Mouse (Mus musculus): Measurements from ENCODE around the gene Frmd4a. TPM values are rescaled to one million over a fixed set of nuclear protein-coding genes. Genes with fewer than 3 reads are reported as not detected.

The Frmd4a gene
- total RNA-seq (2015), result 17.1 and 18.8 TPM in 2 replicates
- total RNA-seq (2017), result 12.8 and 14.1 TPM in 2 replicates

DNA sequence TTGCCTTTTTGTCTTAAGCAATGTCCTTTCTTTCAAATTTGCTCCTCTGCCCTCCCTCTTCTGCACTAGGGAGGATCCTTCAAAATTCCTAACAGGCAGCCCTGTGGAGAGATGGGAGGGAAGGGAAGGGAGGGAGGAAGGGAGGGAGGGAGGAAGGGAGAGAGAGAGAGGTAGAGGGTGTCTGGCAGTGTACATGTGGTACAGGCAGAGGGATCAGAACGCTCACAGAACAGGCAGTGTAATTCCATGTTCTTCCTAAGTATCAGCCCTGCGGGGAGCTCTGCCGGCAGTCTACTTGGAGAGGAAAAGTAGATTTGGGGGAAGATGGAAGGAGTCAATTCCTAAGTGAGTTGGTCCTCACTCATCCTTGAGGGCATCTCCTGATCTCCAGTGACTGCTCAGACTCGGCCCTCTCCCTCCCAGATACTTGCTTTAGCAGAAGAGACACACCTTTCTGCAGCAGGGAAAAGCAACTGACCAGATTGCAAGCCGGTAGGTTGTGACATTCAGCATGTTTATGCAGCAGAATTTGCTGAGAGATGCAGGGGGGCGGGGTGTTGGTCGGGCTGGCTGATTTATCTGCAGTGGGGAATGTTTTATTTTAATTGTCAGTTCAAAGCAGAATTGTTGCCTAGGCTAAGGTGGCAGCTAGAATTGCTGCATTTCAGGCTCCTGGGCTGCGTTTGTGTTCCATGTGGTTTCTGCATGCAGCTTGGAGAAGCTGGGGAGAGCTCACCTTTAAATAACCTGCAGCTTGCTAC, at the start of gene Frmd4a:
Frmd4a (plus strand) TSS at position 190 of the 761 bp plus-strand sequence.
- ATAC-seq (ENCODE audit: poor library complexity, severe bottlenecking), result no peak

DNA sequence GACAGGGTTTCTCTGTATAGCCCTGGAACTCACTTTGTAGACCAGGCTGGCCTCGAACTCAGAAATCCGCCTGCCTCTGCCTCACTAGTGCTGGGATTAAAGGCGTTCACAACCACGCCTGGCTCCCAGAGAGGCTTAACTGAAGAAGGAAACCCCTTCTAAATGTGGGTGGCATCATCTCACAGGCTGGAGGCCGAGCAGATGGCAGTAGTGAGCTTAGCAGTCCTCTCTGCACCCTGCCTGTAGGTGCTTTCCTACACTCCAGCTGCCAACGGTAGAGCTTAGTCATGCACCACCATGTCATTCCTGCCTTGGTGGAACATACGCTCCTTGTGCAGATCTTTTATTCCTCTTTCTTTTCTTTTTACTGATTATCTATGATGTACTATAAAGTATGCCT, 28.6 kb upstream of the Frmd4a start:
- ATAC-seq (ENCODE audit: poor library complexity, severe bottlenecking), result no peak

GRCm38 (mm10) chr2:3990431-3990830, 27.1 kb upstream of the Frmd4a start:
- no peak for ATAC-seq (ENCODE audit: poor library complexity, severe bottlenecking)

GRCm38 (mm10) chr2:4018431-4018876, 937 bp downstream of the Frmd4a start:
- ATAC-seq (ENCODE audit: poor library complexity, severe bottlenecking), result no peak

GRCm38 (mm10) chr2:4018909-4019308, 1.4 kb downstream of the Frmd4a start:
- no peak for ATAC-seq (ENCODE audit: poor library complexity, severe bottlenecking)

DNA sequence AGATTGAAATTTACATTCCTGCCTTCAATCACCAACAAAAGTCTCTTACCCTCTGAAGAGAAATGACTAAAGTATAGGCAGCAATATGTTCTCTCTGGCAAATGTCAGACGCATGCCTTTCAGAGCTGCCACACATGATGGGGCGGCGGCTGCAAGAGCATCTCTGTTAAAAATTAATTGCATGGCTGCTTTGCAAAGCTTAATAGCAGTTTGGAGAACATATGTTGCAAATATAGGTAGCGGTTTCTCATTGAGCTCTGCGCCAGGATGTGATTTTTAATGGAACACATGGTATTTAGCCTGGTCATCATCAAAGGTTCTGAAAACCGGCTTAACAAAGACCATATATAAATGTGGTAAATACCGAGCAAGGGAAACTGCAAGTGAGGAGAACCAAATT, 7.4 kb downstream of the Frmd4a start:
- no peak for ATAC-seq (ENCODE audit: poor library complexity, severe bottlenecking)

- no peak for ATAC-seq (ENCODE audit: poor library complexity, severe bottlenecking)
These were observed 11.7 kb downstream of the Frmd4a start for GRCm38 (mm10) chr2:4029031-4029747.

DNA sequence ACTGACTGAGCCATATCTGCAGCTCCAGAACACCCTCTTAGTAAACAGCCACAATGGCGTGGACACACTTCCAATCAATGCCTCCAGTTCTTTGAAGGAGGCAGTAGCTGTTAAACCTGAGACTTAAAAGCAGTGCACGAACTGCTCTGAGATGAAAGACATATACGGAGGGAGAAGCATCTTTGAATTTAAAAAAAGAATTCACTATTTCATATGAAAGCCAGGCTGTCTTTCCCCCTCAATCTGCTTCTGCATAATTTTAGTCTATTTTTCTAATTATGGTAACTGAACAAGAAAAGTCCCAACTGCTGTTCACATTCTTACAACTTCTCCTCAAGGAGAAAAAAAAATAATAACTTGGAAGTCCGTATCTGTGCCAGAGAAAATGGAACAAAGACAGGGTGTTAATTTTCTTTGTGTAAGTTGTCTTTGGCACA, 18.7 kb downstream of the Frmd4a start:
- no peak for ATAC-seq (ENCODE audit: poor library complexity, severe bottlenecking)

DNA sequence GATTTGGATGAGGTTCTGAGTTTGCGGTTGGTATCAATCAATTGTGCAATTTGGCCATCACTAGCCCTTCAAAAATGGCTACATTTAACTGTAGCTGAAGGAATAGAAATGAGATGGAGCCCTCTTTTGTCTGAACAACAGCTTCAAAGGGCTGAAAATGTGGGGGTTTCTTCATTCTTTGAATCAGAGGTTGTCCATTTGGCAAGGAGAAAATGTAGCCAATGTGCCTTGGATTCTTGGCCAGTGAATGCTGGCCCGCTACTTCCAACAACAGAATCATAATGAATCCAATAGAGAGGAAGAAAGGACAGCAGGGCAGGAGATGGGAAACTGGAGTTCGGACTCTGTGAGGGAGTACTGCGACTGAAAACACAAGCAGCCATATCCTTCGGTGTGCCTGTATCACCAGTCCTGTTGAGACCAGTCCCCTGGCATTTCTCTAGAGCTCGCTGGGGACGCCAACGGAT, 19.2 kb downstream of the Frmd4a start:
- ATAC-seq (ENCODE audit: poor library complexity, severe bottlenecking), result no peak

GRCm38 (mm10) chr2:4042009-4042408, 24.5 kb downstream of the Frmd4a start:
- ATAC-seq (ENCODE audit: poor library complexity, severe bottlenecking), result no peak

DNA sequence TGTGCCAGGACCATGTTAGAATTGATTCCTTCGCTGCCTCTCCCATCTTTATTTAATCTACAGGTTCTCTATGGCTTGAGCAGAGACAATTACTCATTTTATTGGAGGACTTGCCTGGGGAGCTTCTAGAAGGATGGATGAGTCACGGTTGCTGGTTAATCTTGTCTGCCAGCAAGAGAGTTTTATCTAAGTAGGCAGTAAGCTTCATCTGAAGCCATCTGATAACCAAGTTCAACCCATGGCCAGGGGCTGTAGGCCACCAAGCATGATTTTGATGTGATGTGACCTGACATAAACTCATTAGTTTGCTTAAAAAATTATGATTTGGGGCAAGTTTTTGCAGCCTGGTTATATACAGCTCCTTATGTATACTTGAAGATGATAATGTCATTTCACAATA, 38.0 kb downstream of the Frmd4a start:
- ATAC-seq (ENCODE audit: poor library complexity, severe bottlenecking), result no peak

- ATAC-seq (ENCODE audit: poor library complexity, severe bottlenecking), result no peak
These were observed 43.2 kb downstream of the Frmd4a start for GRCm38 (mm10) chr2:4060675-4061074.

DNA sequence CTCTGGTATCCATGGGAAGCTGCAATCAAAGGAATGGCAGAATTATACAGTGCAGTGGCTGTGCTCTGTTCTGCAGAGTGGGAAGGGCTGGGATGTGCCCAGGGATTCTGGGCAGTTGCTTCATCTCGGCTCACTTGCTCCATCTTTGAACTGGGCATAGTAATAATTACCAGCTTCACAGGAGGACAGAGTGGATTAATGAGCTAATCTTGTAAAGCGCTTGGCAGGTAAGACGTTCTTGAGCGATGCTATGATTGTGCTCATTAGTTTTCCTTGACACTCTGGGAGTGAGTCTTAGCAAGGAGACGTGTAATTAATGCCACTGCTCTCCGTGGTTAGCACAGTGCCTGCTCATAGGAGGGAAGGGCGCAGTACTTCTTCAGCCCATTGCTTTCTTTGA, 54.3 kb downstream of the Frmd4a start:
- ATAC-seq (ENCODE audit: poor library complexity, severe bottlenecking), result no peak

GRCm38 (mm10) chr2:4083877-4084276, 66.4 kb downstream of the Frmd4a start:
- no peak for ATAC-seq (ENCODE audit: poor library complexity, severe bottlenecking)

DNA sequence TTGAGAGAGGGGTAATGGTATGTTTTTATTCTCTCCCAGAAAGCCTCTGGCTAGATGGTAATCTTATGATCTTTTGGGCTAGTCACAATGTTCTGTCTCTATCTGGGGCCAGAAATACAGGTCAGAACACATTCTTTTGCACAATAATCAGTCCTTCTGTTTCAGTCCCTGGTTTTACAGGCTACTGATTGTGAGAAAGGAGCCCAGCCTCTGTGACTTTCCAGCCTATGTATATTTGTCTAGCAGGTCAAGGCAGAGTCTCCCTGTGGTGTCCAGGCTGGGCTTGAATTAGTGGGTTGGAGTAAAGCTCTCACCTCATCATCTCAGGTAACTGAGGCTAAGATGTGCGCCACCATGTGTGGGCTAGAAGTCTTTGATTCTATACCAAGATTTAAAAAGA, 80.1 kb downstream of the Frmd4a start:
- ATAC-seq (ENCODE audit: poor library complexity, severe bottlenecking), result no peak

DNA sequence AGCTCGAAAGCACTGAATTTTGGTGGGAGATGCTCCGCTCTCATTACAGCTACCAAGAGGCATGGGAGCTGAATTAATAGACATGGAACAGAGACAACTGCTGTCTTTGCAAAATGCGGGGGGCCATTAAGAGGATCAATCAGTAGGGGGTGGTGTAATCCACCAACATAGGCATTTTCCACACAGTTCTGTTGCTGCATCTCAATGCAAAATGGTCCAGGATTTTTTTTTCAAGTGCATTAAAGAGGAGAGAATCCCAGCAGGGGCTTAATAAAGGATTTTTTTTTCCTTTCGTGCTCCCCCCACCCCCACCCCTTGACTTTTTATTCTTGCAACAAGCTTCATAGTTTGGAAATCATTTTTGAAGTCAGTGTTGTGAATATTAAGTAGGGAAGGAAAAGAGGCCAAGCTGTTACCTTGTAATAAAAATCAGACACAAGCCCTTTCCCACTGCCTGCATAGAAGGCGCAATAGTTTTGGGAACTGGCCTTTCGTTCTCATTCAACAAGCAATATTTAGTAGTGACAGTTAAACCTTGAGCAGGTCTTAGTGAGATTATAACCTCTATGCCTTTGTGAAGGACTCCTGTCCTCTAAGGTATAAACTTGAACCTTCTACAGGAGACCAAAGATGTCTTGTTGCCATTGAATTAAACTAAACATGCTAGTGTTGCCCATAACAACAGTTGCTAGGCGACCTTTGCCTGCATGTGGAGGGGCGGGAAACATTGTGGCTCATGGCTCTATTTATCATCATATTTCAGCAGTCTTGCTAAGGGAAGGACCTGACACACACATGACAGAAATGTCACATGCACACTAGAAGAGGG, 81.6 kb downstream of the Frmd4a start:
- no peak for ATAC-seq (ENCODE audit: poor library complexity, severe bottlenecking)

- ATAC-seq (ENCODE audit: poor library complexity, severe bottlenecking), result no peak
These were observed 82.2 kb downstream of the Frmd4a start for GRCm38 (mm10) chr2:4099777-4100104.

- ATAC-seq (ENCODE audit: poor library complexity, severe bottlenecking), result no peak
These were observed 83.9 kb downstream of the Frmd4a start for GRCm38 (mm10) chr2:4101370-4101769.

- no peak for ATAC-seq (ENCODE audit: poor library complexity, severe bottlenecking)
These were observed 95.9 kb downstream of the Frmd4a start for GRCm38 (mm10) chr2:4113303-4113920.

GRCm38 (mm10) chr2:4119678-4120458, 102.4 kb downstream of the Frmd4a start:
- no peak for ATAC-seq (ENCODE audit: poor library complexity, severe bottlenecking)
